Comparison of ENCODE assay signal across 12 mouse cellular contexts in the genomic region with DNA sequence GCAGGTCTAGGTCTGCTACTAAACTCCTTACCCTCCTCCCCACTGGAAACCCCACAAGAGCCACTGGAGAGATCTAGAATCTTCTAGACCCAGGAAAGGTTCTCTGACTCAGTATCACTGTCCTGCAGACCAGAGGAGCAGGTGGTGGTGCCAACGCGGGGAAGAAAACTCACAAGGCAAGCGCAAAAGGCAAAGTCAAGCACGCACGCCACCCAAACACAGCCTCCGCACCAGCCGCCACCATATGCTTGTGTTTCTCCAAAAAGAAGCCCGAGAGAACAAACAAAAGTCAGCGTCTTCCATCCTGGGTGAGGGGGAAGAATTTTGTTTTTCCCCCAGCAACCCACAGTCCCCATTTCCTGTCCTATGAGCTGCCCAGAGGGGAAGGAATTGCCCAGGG. TPM values are rescaled to one million over a fixed set of nuclear protein-coding genes. Genes with fewer than 3 reads are reported as not detected.
DNase-seq lines count a peak whose midpoint lies in the region; TF ChIP-seq lines count a peak whose summit lies in the region.
"Had no signal": no experiment of that assay in that cellular context is flagged by ENCODE, and none has a peak within 500 bp of the region (broad histone marks: within the 10 kb centered on the region; RNA-seq: fewer than 3 reads in every experiment).

No protein-coding gene starts in this region.

- H3K27me3 ChIP-seq in E14TG2a.4 (ENCODE audit: insufficient read depth, low read length), result no peaks in the 10 kb centered on the region

- peak overlapping the region; percentile 15; the same call in 1 of the 2 replicates for H3K27ac ChIP-seq in ES-E14 (ENCODE audit: insufficient read depth, low read depth, low read length, poor library complexity, severe bottlenecking)
- H3K27ac ChIP-seq: forebrain, embryonic 10.5 days had no signal

- H3K4me1 ChIP-seq in E14TG2a.4 (replicated peaks; ENCODE audit: low read depth, low read length), result peaks cover 95% of the 10 kb centered on the region
- peaks cover 12 to 24% of the 10 kb centered on the region in 2 experiments; a peak in 3 of 4 replicates for H3K4me1 ChIP-seq in ES-E14 (ENCODE audit: control insufficient read depth in 2 of 2, insufficient read depth in 2 of 2, low read length in 2 of 2, poor library complexity in 1 of 2)

- in situ Hi-C loops in ES-E14 (cut with MboI; ENCODE audit: low sequenced_read_pairs in 2 of 2, unreplicated experiment in 2 of 2), result no loop called here

- no peak for DNase-seq in ES-E14 (ENCODE audit: low read depth, low spot score)
- peak; percentile 59 to 74 for DNase-seq in layer of hippocampus, adult 18-20 months (ENCODE audit: low spot score in 2 of 2)
- peak; percentile 55 to 76 for DNase-seq in left cerebral cortex, postnatal 14 days (ENCODE audit: low spot score in 2 of 2)
- DNase-seq in kidney, postnatal 14 days, result no peak
- DNase-seq in testis, postnatal 10 days (ENCODE audit: low spot score), result no peak
- no peak for DNase-seq in kidney, adult 8-10 months
- no peak for DNase-seq in kidney, adult 11 months
- DNase-seq: cerebellum, postnatal 14 days; heart, postnatal 36 days; kidney, postnatal 4 days had no signal

- H3K4me3 ChIP-seq in E14TG2a.4 (replicated peaks; ENCODE audit: low read length) (peak overlapping the region; percentile 53), ES-E14 (ENCODE audit: insufficient read depth in 1 of 2, low read depth in 1 of 2, low read length in 2 of 2, poor library complexity in 1 of 2, severe bottlenecking in 1 of 2) (peak overlapping the region in 1 of 2 experiments; percentile 11; a peak in 1 of 4 replicates)
- H3K4me3 ChIP-seq: forebrain, embryonic 10.5 days had no signal

- H3K36me3 ChIP-seq in E14TG2a.4 (ENCODE audit: insufficient read depth, low read length) (peaks cover 40% of the 10 kb centered on the region), ES-E14 (ENCODE audit: control insufficient read depth, insufficient read depth, low read length, poor library complexity, severe bottlenecking) (peaks cover 5% of the 10 kb centered on the region; the same call in 1 of the 2 replicates)

- H3K9me3 ChIP-seq in E14TG2a.4 (ENCODE audit: low read length) (no peaks in the 10 kb centered on the region), ES-E14 (ENCODE audit: control insufficient read depth, insufficient read depth, low read depth, low read length) (no peaks in the 10 kb centered on the region)
- H3K9me3 ChIP-seq: forebrain, embryonic 10.5 days had no signal

- no peak for TF ChIP-seq CTCF in E14TG2a.4 (conservative IDR thresholded peaks at IDR 0.05; ENCODE audit: low read length)

- H3K9ac ChIP-seq in ES-E14 (ENCODE audit: insufficient read depth, low read depth, low read length, poor library complexity, severe bottlenecking), result peak overlapping the region; percentile 27; the same call in 1 of the 2 replicates

- intact Hi-C loops in left cerebral cortex, postnatal 14 days (cut with DNase I), result no loop called here

TF ChIP-seq in ES-E14, 5 proteins besides CTCF, POLR2A, EP300 and RAD21:
- TF ChIP-seq ZNF384 (IDR thresholded peaks at IDR 0.05; ENCODE audit: low read depth, low read length) (no peak), CHD2 (IDR thresholded peaks at IDR 0.05; ENCODE audit: low read depth, low read length) (no peak), ZC3H11A (IDR thresholded peaks at IDR 0.05; ENCODE audit: borderline replicate concordance, low read depth, low read length) (no peak), HCFC1 (IDR thresholded peaks at IDR 0.05; ENCODE audit: borderline replicate concordance, insufficient read depth, low read length) (no peak), MAFK (IDR thresholded peaks at IDR 0.05; ENCODE audit: insufficient read depth, low read depth, low read length) (no peak)

RNA-seq across cellular contexts. Expression of gene Gtf2ird1, which starts 28.9 kb away (rescaled TPM):
- total RNA-seq in ES-E14 (2012; rRNA removed), result 63.5 and 118 TPM in 2 replicates
- 10 to 100 TPM; 19.8 to 27.3 TPM for total RNA-seq in layer of hippocampus, adult 18-20 months (2021)
- 10 to 100 TPM; 36.4 to 43.8 TPM for total RNA-seq in left cerebral cortex, postnatal 14 days (2021)

Comparison
In these comparisons a context has a peak if more than half of its experiments do, and no peak if none do; other contexts are left out.
1. DNase-seq: peak in layer of hippocampus, adult 18-20 months (2 of 2) and left cerebral cortex, postnatal 14 days (2 of 2); none in ES-E14 (single experiment), kidney, postnatal 14 days (single experiment), testis, postnatal 10 days (single experiment), kidney, adult 8-10 months (0 of 2) and kidney, adult 11 months (single experiment).